Mouse (Mus musculus): ENCODE results near the gene Kctd2.

DNA sequence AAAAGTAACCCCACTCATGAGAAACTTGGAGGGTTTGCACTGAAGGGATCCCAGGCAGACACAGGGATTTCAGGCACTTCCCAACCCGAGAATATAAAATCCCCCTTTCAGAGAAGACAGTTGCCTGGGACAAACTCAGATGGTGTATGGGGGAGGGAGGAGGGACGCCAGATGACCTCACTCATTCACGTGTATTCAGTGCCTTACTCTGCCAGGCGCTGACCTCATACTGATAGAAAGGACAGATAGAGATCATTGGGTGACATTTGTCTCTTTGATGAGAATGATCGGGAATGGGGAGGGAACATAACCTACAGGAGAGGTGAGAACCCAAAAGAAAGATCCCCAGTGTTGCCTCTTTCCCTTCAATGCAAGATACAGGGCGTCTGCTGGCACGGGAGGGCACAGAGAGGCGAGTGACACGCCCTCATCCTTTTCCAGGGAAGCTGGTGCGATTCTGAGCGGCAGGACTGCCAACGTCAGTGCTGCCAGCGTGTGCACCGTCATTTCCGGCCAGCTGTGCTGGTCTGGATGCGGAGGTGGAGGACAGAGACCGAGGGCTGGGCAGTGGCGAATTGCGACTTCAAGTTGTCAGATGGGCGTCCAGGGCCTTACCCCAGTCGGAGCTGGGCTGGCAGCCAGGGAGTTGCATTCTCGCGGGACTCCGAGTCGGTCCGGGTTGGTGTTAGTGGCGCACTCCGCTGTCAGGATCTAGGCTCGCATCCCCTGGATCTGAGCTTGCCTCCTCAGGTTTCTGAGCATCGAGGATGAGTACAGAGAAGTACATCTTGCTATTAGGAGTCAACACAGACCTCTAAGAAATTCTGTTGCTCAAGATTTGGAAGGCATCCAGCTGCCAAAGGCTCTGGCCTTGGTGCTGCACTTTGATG lies 45.9 kb upstream of the Kctd2 start:
- TF ChIP-seq EP300 (IDR thresholded peaks at IDR 0.05; ENCODE audit: low read depth) (no peak), CTCF (IDR thresholded peaks at IDR 0.05; ENCODE audit: low read depth) (no peak)

All from liver, postnatal 0 days (tissue).